Mouse (Mus musculus) liver, adult 2 months (tissue): ENCODE measurements around the gene Ripor2.

Experiments used
- CTCF ChIP-seq: fragments of 200-500 bp; IDR thresholded peaks from 2 replicates; pipeline ENCODE4 v1.5.1; 2011; ENCODE audit warnings: low read depth, low read length, control low read depth
- POLR2A ChIP-seq: fragments of 200-500 bp; IDR thresholded peaks from 2 replicates; pipeline ENCODE4 v1.6.1; 2011; ENCODE audit warnings: low read length, control low read depth; ENCODE audit not compliant: insufficient read depth; ENCODE audit errors: extremely low read depth

- no peak for TF ChIP-seq CTCF
- TF ChIP-seq POLR2A, result no peak
Measured at GRCm38 (mm10) chr13:24588603-24589002, 6.6 kb downstream of the Ripor2 start.
